Mouse (Mus musculus): ENCODE results near the gene Upk2.

The Upk2 gene

GRCm38 (mm10) chr9:44454891-44455220 lies at the start of gene Upk2:
Upk2 (minus strand) TSS chr9:44454976.
- no peak for DNase-seq

- DNase-seq: peak; percentile 90 to 91
These were observed 47.2 kb upstream of the Upk2 start for GRCm38 (mm10) chr9:44502006-44502405.

- no peak for DNase-seq
These were observed 46.6 kb upstream of the Upk2 start for GRCm38 (mm10) chr9:44501206-44501879.

GRCm38 (mm10) chr9:44500638-44501175 lies 45.9 kb upstream of the Upk2 start:
- peak; percentile 14 to 25 for DNase-seq

GRCm38 (mm10) chr9:44500163-44500533 lies 45.4 kb upstream of the Upk2 start:
- no peak for DNase-seq

- peak; percentile 73 to 82 for DNase-seq
These were observed 44.8 kb upstream of the Upk2 start for GRCm38 (mm10) chr9:44499356-44500162.

GRCm38 (mm10) chr9:44498421-44499355 lies 43.9 kb upstream of the Upk2 start:
- peak; percentile 85 to 92 for DNase-seq

- DNase-seq: peak; percentile 65 to 77
These were observed 43.0 kb upstream of the Upk2 start for GRCm38 (mm10) chr9:44497624-44498377.

GRCm38 (mm10) chr9:44496803-44497461 lies 42.2 kb upstream of the Upk2 start:
- DNase-seq: peak; percentile 15 to 25

- DNase-seq: no peak
These were observed 41.1 kb upstream of the Upk2 start for GRCm38 (mm10) chr9:44495810-44496344.

GRCm38 (mm10) chr9:44494863-44495809 lies 40.4 kb upstream of the Upk2 start:
- peak; percentile 27 to 55 for DNase-seq

- peak; percentile 50 to 70 for DNase-seq
These were observed 39.6 kb upstream of the Upk2 start for GRCm38 (mm10) chr9:44494261-44494862.

- DNase-seq: peak; percentile 9 to 17
These were observed 38.1 kb upstream of the Upk2 start for GRCm38 (mm10) chr9:44492631-44493461.

GRCm38 (mm10) chr9:44491351-44491750 lies 36.6 kb upstream of the Upk2 start:
- DNase-seq: peak; percentile 58 to 69

- DNase-seq: peak; percentile 65 to 75
These were observed 35.6 kb upstream of the Upk2 start for GRCm38 (mm10) chr9:44490086-44490967.

GRCm38 (mm10) chr9:44489651-44490085 lies 34.9 kb upstream of the Upk2 start:
- DNase-seq: peak; percentile 67 to 74

GRCm38 (mm10) chr9:44488855-44489381 lies 34.1 kb upstream of the Upk2 start:
- peak; percentile 81 to 89 for DNase-seq

All from kidney, postnatal 4 days (tissue).